Mouse (Mus musculus) liver, adult 2 months (tissue): Measurements from ENCODE around the gene Ptprg.

Experiments
- CTCF ChIP-seq: fragments of 200-500 bp; IDR thresholded peaks from 2 replicates; pipeline ENCODE4 v1.5.1; 2011; ENCODE audit warnings: low read depth, low read length, control low read depth
- POLR2A ChIP-seq: fragments of 200-500 bp; IDR thresholded peaks from 2 replicates; pipeline ENCODE4 v1.6.1; 2011; ENCODE audit warnings: low read length, control low read depth; ENCODE audit not compliant: insufficient read depth; ENCODE audit errors: extremely low read depth

GRCm38 (mm10) chr14:11571766-11572394, 18.5 kb downstream of the Ptprg start:
- TF ChIP-seq CTCF: no peak
- no peak for TF ChIP-seq POLR2A
